Mouse (Mus musculus) MEL (cell line): ENCODE measurements around the gene Cercam. TPM values are rescaled to one million over a fixed set of nuclear protein-coding genes. Genes with fewer than 3 reads are reported as not detected.
"Not testable (repeated sequence)": the region's sequence is repeated elsewhere in the genome, so short reads cannot be mapped to it uniquely, and the experiment has no call there.

Source experiments
- DNase-seq: peaks from one replicate; pipeline ENCODE4 v3.0.0; 2011; ENCODE audit warnings: low read depth, low spot score
- H3K27ac ChIP-seq: 2 replicates; pipeline ENCODE4 v1.5.1; 2012; ENCODE audit warnings: low read depth, mild to moderate bottlenecking, control low read depth, low read length, moderate library complexity; ENCODE audit not compliant: control insufficient read depth
- H3K27me3 ChIP-seq, 2 experiments: fragments of 150-350 bp in 1 of 2; sonication (generic) in 1 of 2; 2 replicates each; pipeline ENCODE4 v1.6.1; 2012; ENCODE audit warnings: low read length in 2 of 2, mild to moderate bottlenecking in 2 of 2, improper control_type of control experiment in 1 of 2, moderate library complexity in 1 of 2; ENCODE audit not compliant: insufficient read depth in 2 of 2, control insufficient read depth in 1 of 2
- H3K36me3 ChIP-seq, 2 experiments: 2 replicates each; pipeline ENCODE4 v1.6.1; 2012 to 2014; ENCODE audit warnings: low read length in 2 of 2, improper control_type of control experiment in 1 of 2, inconsistent platforms in 1 of 2, mild to moderate bottlenecking in 1 of 2; ENCODE audit not compliant: insufficient read depth in 2 of 2, control insufficient read depth in 1 of 2
- H3K4me1 ChIP-seq, 2 experiments: fragments of 150-350 bp in 1 of 2; sonication (generic) in 1 of 2; 2 replicates each; pipeline ENCODE4 v1.6.1; 2012; ENCODE audit warnings: low read length in 2 of 2, improper control_type of control experiment in 1 of 2, mild to moderate bottlenecking in 1 of 2; ENCODE audit not compliant: insufficient read depth in 2 of 2, control insufficient read depth in 1 of 2
- H3K4me3 ChIP-seq, 2 experiments: fragments of 150-350 bp in 1 of 2; sonication (generic) in 1 of 2; 2 replicates each; pipeline ENCODE4 v1.5.1; 2012; ENCODE audit warnings: low read depth in 2 of 2, low read length in 2 of 2, mild to moderate bottlenecking in 2 of 2, moderate library complexity in 2 of 2, control low read depth in 1 of 2, improper control_type of control experiment in 1 of 2; ENCODE audit not compliant: control insufficient read depth in 1 of 2, insufficient read depth in 1 of 2
- H3K79me2 ChIP-seq: 2 replicates; pipeline ENCODE4 v1.6.1; 2012; ENCODE audit warnings: mild to moderate bottlenecking, low read length, moderate library complexity; ENCODE audit not compliant: control insufficient read depth, poor library complexity, insufficient read depth
- H3K9ac ChIP-seq: 2 replicates; pipeline ENCODE4 v1.6.1; 2012; ENCODE audit warnings: low read depth, mild to moderate bottlenecking, control low read depth, low read length, moderate library complexity; ENCODE audit not compliant: control insufficient read depth, poor library complexity, severe bottlenecking
- H3K9me3 ChIP-seq: fragments of 150-350 bp; sonication (generic); replicated peaks from 2 replicates; pipeline ENCODE4 v1.6.1; 2012; ENCODE audit warnings: mild to moderate bottlenecking, low read length, improper control_type of control experiment, moderate library complexity; ENCODE audit not compliant: insufficient read depth
- CHD1 ChIP-seq: IDR thresholded peaks from 2 replicates; pipeline ENCODE4 v1.6.1; 2012; ENCODE audit warnings: low read depth, mild to moderate bottlenecking, inconsistent platforms, low read length, improper control_type of control experiment
- CHD2 ChIP-seq: IDR thresholded peaks from 2 replicates; pipeline ENCODE4 v1.6.1; 2011; ENCODE audit warnings: low read length, improper control_type of control experiment
- CTCF ChIP-seq, 3 experiments: IDR thresholded peaks in 2 of 3; conservative IDR thresholded peaks in 1 of 3; 2 replicates each; pipeline ENCODE4 v1.5.1; 2011 to 2012; ENCODE audit warnings: low read length in 3 of 3, low read depth in 2 of 3, mild to moderate bottlenecking in 2 of 3, improper control_type of control experiment in 1 of 3, inconsistent platforms in 1 of 3, mixed read lengths in 1 of 3, moderate library complexity in 1 of 3; ENCODE audit not compliant: control insufficient read depth in 1 of 3, insufficient read depth in 1 of 3, poor library complexity in 1 of 3, severe bottlenecking in 1 of 3
- ELF1 ChIP-seq: IDR thresholded peaks from 2 replicates; pipeline ENCODE4 v1.6.1; 2014; ENCODE audit warnings: low read depth, mild to moderate bottlenecking, inconsistent platforms, low read length, improper control_type of control experiment, moderate library complexity
- EP300 ChIP-seq, 2 experiments: IDR thresholded peaks; 2 replicates each; pipeline ENCODE4 v1.6.1; 2011; ENCODE audit warnings: improper control_type of control experiment in 2 of 2, low read length in 2 of 2, low read depth in 1 of 2, mild to moderate bottlenecking in 1 of 2
- ETS1 ChIP-seq: IDR thresholded peaks from 2 replicates; pipeline ENCODE4 v1.6.1; 2012; ENCODE audit warnings: low read depth, mild to moderate bottlenecking, inconsistent platforms, low read length, improper control_type of control experiment, moderate library complexity
- GABPA ChIP-seq: IDR thresholded peaks from 2 replicates; pipeline ENCODE4 v1.6.1; 2012; ENCODE audit warnings: low read depth, mild to moderate bottlenecking, inconsistent platforms, low read length, improper control_type of control experiment, moderate library complexity
- GATA1 ChIP-seq: IDR thresholded peaks from 2 replicates; pipeline ENCODE4 v1.6.1; 2011; ENCODE audit warnings: low read depth, low read length, improper control_type of control experiment
- JUND ChIP-seq: IDR thresholded peaks from 2 replicates; pipeline ENCODE4 v1.6.1; 2011; ENCODE audit warnings: low read depth, mild to moderate bottlenecking, improper control_type of control experiment, low read length
- MAFK ChIP-seq: IDR thresholded peaks from 2 replicates; pipeline ENCODE4 v1.6.1; 2011; ENCODE audit warnings: low read depth, mild to moderate bottlenecking, low read length, improper control_type of control experiment, borderline replicate concordance
- MAZ ChIP-seq: IDR thresholded peaks from 2 replicates; pipeline ENCODE4 v1.6.1; 2012; ENCODE audit warnings: low read depth, mild to moderate bottlenecking, inconsistent platforms, low read length, improper control_type of control experiment
- MEF2A ChIP-seq: IDR thresholded peaks from 2 replicates; pipeline ENCODE4 v1.6.1; 2014; ENCODE audit warnings: low read depth, mild to moderate bottlenecking, inconsistent platforms, low read length, improper control_type of control experiment; ENCODE audit not compliant: poor library complexity, insufficient replicate concordance, severe bottlenecking; ENCODE audit errors: extremely low read depth
- MYB ChIP-seq: IDR thresholded peaks from 2 replicates; pipeline ENCODE4 v1.6.1; 2011; ENCODE audit warnings: mild to moderate bottlenecking, low read depth, low read length, improper control_type of control experiment
- MYC ChIP-seq: IDR thresholded peaks from 2 replicates; pipeline ENCODE4 v1.6.1; 2011; ENCODE audit warnings: low read depth, mild to moderate bottlenecking, low read length, improper control_type of control experiment, moderate library complexity
- POLR2AphosphoS5 ChIP-seq: IDR thresholded peaks from 2 replicates; pipeline ENCODE4 v1.6.1; 2012; ENCODE audit warnings: low read depth, borderline replicate concordance, mild to moderate bottlenecking, inconsistent platforms, low read length, moderate library complexity, mixed read lengths
- RCOR1 ChIP-seq: IDR thresholded peaks from 2 replicates; pipeline ENCODE4 v1.6.1; 2012; ENCODE audit warnings: low read depth, mild to moderate bottlenecking, inconsistent platforms, low read length, improper control_type of control experiment
- SIN3A ChIP-seq: IDR thresholded peaks from 2 replicates; pipeline ENCODE4 v1.6.1; 2012; ENCODE audit warnings: low read length, improper control_type of control experiment, inconsistent platforms
- SMC3 ChIP-seq: IDR thresholded peaks from 2 replicates; pipeline ENCODE4 v1.6.1; 2011; ENCODE audit warnings: low read depth, low read length, improper control_type of control experiment
- TBP ChIP-seq: IDR thresholded peaks from 2 replicates; pipeline ENCODE4 v1.8.0; 2011; ENCODE audit warnings: low read depth, low read length, improper control_type of control experiment
- TCF12 ChIP-seq: IDR thresholded peaks from 2 replicates; pipeline ENCODE4 v1.6.1; 2014; ENCODE audit warnings: low read depth, mild to moderate bottlenecking, inconsistent platforms, low read length, improper control_type of control experiment, moderate library complexity
- UBTF ChIP-seq: IDR thresholded peaks from 2 replicates; pipeline ENCODE4 v1.6.1; 2012; ENCODE audit warnings: low read depth, mild to moderate bottlenecking, inconsistent platforms, low read length, improper control_type of control experiment, moderate library complexity, borderline replicate concordance; ENCODE audit not compliant: insufficient read depth
- USF1 ChIP-seq: IDR thresholded peaks from 2 replicates; pipeline ENCODE4 v1.6.1; 2014; ENCODE audit warnings: low read depth, mild to moderate bottlenecking, inconsistent platforms, low read length, improper control_type of control experiment, moderate library complexity
- USF2 ChIP-seq, 2 experiments: IDR thresholded peaks; 2 replicates each; pipeline ENCODE4 v1.6.1; 2011 to 2012; ENCODE audit warnings: improper control_type of control experiment in 2 of 2, low read length in 2 of 2, borderline replicate concordance in 1 of 2, inconsistent platforms in 1 of 2, low read depth in 1 of 2, mild to moderate bottlenecking in 1 of 2; ENCODE audit not compliant: insufficient read depth in 1 of 2
- ZKSCAN1 ChIP-seq: IDR thresholded peaks from 2 replicates; pipeline ENCODE4 v1.6.1; 2012; ENCODE audit warnings: low read depth, mild to moderate bottlenecking, inconsistent platforms, low read length, improper control_type of control experiment, moderate library complexity
- ZNF384 ChIP-seq: IDR thresholded peaks from 2 replicates; pipeline ENCODE4 v1.6.1; 2012; ENCODE audit warnings: low read depth, mild to moderate bottlenecking, inconsistent platforms, low read length, improper control_type of control experiment
- polyA plus RNA-seq, 2 experiments: library from polyadenylated mRNA; stranded (reverse) in 1 of 2; unstranded in 1 of 2; fragments of >175 nt in 1 of 2; fragments of >200 nt in 1 of 2; gene quantifications; 2 replicates each; pipeline versions ENCODE4 v1.2.1 to v1.2.4; 2012; ENCODE audit warnings: low replicate concordance in 2 of 2, low read depth in 1 of 2; ENCODE audit not compliant: insufficient read length in 2 of 2, insufficient read depth in 1 of 2, missing spikeins in 1 of 2
- total RNA-seq: library from RNA; depleted of rRNA; stranded (reverse); fragments of 300-350 nt; gene quantifications from 2 replicates; pipeline ENCODE4 v1.2.3, GENCODE M21; 2012

Cercam gene
- total and polyA plus RNA-seq, 3 experiments, result 8.8 to 23.4 TPM; not detected in 1

DNA sequence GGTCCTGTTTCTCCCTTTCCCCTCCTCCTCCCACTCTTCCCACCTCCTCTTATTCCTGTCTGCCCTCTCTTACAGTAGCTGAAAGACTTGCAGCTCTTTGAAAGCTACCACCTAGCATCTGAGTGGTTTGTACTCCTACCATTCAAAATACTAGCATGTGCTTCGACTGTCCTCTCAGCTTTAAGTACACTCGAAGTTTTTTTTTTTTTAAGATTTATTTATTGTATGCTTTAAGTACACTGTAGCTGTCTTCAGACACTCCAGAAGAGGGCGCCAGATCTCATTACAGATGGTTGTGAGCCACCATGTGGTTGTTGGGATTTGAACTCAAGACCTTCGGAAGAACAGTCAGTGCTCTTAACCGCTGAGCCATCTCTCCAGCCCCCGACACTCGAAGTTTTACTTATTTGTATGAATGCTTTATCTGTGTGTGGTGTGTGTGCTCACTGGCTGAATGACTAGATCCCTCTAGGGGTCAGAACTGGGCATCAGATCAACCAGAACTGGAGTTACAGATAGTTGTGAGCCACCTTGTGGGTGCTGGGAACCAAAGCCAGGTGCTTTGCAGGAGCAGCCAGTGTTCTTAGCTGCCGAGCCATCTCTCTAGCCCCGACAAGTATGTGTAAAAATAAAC, 17.8 kb downstream of the Cercam start:
- H3K9ac ChIP-seq, H3K27me3 ChIP-seq, H3K9me3 ChIP-seq, H3K27ac ChIP-seq, H3K4me3 ChIP-seq: not testable (repeated sequence)
- Histone ChIP-seq H3K79me2 (peaks cover 14% of the 10 kb centered on the region), H3K36me3 (peaks cover 0 to 14% of the 10 kb centered on the region in 2 experiments; a peak in 2 of 4 replicates), H3K4me1 (peaks cover 0 to 14% of the 10 kb centered on the region in 2 experiments; a peak in 3 of 4 replicates)
- peak; percentile 46 for DNase-seq
- TF ChIP-seq MYC (peak; percentile 33; the same call in 1 of the 2 replicates), TBP (peak; percentile 51; the same call in 1 of the 2 replicates), ZNF384 (peak; percentile 75), CTCF (IDR thresholded peaks at IDR 0.05 in 2 of 3, conservative IDR thresholded peaks at IDR 0.05 in 1 of 3; ENCODE audit: control insufficient read depth in 1 of 3, insufficient read depth in 1 of 3, low read depth in 2 of 3, low read length in 3 of 3, poor library complexity in 1 of 3, severe bottlenecking in 1 of 3) (peak in 1 of 3 experiments; percentile 14; a peak in 2 of 6 replicates)

DNA sequence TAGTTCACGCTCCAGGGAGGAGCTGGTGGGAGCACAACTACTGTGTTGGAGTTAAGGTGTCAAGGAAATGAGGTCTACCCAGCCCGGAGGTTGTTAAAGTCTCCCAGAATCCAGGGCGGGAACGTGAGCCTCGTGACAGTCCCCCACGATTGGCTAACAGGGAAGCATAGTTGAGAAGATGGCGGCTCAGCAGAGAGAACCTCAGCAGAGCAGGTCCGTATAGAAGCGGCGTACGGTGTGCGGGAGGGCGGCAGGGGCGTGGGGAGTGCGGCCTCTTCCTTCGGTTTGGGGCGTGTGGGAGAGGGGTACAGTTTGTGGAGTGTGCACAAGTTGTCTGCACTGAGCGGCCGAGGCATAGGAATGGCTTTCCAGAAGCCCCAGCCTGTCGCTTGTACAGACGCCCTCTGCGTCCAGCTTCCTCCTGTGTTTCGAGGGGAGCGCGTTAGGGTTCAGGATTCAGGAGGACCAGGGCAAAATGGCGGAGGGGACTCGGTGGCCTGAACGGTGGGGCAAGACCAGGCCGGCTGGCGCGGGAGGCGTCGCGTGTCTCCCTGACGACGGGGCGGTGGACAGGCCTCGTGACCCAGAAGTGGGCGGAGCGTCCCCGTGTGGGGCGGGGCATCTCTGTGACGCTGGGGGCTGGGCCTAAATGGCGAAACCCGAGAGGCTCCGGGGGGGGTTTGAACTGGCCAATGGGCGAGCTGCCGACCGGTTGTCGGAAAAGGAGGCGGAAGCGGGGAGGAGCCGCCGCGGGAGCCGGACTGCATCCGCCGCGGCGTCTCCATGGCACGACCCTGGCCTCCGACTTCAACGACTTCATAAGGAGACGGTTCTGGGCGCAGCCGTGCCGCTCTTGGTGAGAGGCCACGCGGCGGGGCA, 20.3 kb downstream of the Cercam start, which contains the start of gene Odf2:
Odf2 (plus strand) TSS at position 156 of the 879 bp plus-strand sequence.
- Histone ChIP-seq H3K9me3 (no peaks in the 10 kb centered on the region), H3K27ac (peak within 1 kb of the TSS; percentile 87), H3K79me2 (peaks cover 14% of the 10 kb centered on the region), H3K27me3 (no peaks in the 10 kb centered on the region), H3K36me3 (peaks cover 0 to 14% of the 10 kb centered on the region in 2 experiments; a peak in 3 of 4 replicates), H3K4me3 (peak within 1 kb of the TSS; percentile 82 to 88), H3K4me1 (peaks cover 0 to 14% of the 10 kb centered on the region in 2 experiments; a peak in 3 of 4 replicates), H3K9ac (peak within 1 kb of the TSS; percentile 92)
- DNase-seq, result peak; percentile 98
- TF ChIP-seq UBTF (0 out of 2 replicates have a peak, but pooled peaks have one; percentile 31), GATA1 (no peak), MAFK (no peak), SIN3A (peak; percentile 96), ZNF384 (no peak), ETS1 (no peak; the same call in 1 of the 2 replicates), EP300 (IDR thresholded peaks at IDR 0.05; ENCODE audit: low read depth in 1 of 2, low read length in 2 of 2) (no peak), MYB (no peak), RCOR1 (no peak), JUND (no peak), TBP (0 out of 2 replicates have a peak, but pooled peaks have one; percentile 24), MEF2A (no peak), ELF1 (peak; percentile 86), USF2 (IDR thresholded peaks at IDR 0.05; ENCODE audit: borderline replicate concordance in 1 of 2, insufficient read depth in 1 of 2, low read depth in 1 of 2, low read length in 2 of 2) (peak in 1 of 2 experiments; percentile 73; a peak in 2 of 4 replicates), POLR2AphosphoS5 (no peak), CTCF (IDR thresholded peaks at IDR 0.05 in 2 of 3, conservative IDR thresholded peaks at IDR 0.05 in 1 of 3; ENCODE audit: control insufficient read depth in 1 of 3, insufficient read depth in 1 of 3, low read depth in 2 of 3, low read length in 3 of 3, poor library complexity in 1 of 3, severe bottlenecking in 1 of 3) (no peak), ZKSCAN1 (no peak), MAZ (no peak), CHD2 (no peak), TCF12 (peak; percentile 11; the same call in 1 of the 2 replicates), USF1 (peak; percentile 97), MYC (peak; percentile 15; the same call in 1 of the 2 replicates), GABPA (no peak), SMC3 (no peak), CHD1 (no peak)
